Comparison of ENCODE assay signal across 22 mouse cellular contexts in genomic region chr2:114658954-114659353, GRCm38 (mm10). TPM values are rescaled to one million over a fixed set of nuclear protein-coding genes. Genes with fewer than 3 reads are reported as not detected.
DNase-seq lines count a peak whose midpoint lies in the region; ATAC-seq and TF ChIP-seq lines count a peak whose summit lies in the region.
"Had no signal": no experiment of that assay in that cellular context is flagged by ENCODE, and none has a peak within 500 bp of the region (broad histone marks: within the 10 kb centered on the region; RNA-seq: fewer than 3 reads in every experiment).

No protein-coding gene starts in this region.

- H3K9ac ChIP-seq in CH12.LX (ENCODE audit: insufficient read depth, low read depth): no peak overlapping the region
- H3K9ac ChIP-seq in forebrain, embryonic 13.5 days: no peak overlapping the region

- dilution Hi-C loops in CH12.LX (cut with MboI; ENCODE audit: extremely low pct_ligation_motif_present, extremely low pct_unique_long_range_greater_than_20kb, low sequenced_read_pairs): no loop called here

- no peak overlapping the region for H3K4me3 ChIP-seq in CH12.LX (replicated peaks in 1 of 3; ENCODE audit: low read depth in 2 of 3, low read length in 2 of 3, poor library complexity in 1 of 3)
- no peak overlapping the region for H3K4me3 ChIP-seq in forebrain, embryonic 13.5 days

- no peak overlapping the region for H3K27ac ChIP-seq in CH12.LX (ENCODE audit: insufficient read depth, low read depth)
- no peak overlapping the region for H3K27ac ChIP-seq in forebrain, embryonic 13.5 days

- H3K4me1 ChIP-seq in CH12.LX (ENCODE audit: control insufficient read depth in 1 of 2, insufficient read depth in 2 of 2): peaks cover 0 to 11% of the 10 kb centered on the region in 2 experiments; a peak in 2 of 4 replicates
- H3K4me1 ChIP-seq in forebrain, embryonic 13.5 days: peaks cover 3% of the 10 kb centered on the region

- no peaks in the 10 kb centered on the region for H3K27me3 ChIP-seq in CH12.LX (replicated peaks)
- 0 out of 2 replicates have a peak, but pooled peaks cover 3% of the 10 kb centered on the region for H3K27me3 ChIP-seq in forebrain, embryonic 13.5 days
- H3K27me3 ChIP-seq: Patski had no signal

- no peaks in the 10 kb centered on the region for H3K36me3 ChIP-seq in CH12.LX (replicated peaks in 1 of 2; ENCODE audit: control insufficient read depth in 1 of 2, insufficient read depth in 1 of 2, low read length in 1 of 2)
- no peaks in the 10 kb centered on the region for H3K36me3 ChIP-seq in forebrain, embryonic 13.5 days (ENCODE audit: poor library complexity, severe bottlenecking)
- H3K36me3 ChIP-seq: G1E had no signal

- no peak for ATAC-seq in forebrain, embryonic 13.5 days
- ATAC-seq: activated CD4-positive, CD25-positive, alpha-beta regulatory T cell, adult 4 months; CD4-positive, CD25-positive, alpha-beta regulatory T cell, adult 4 months; Patski had no signal

- H3K9me3 ChIP-seq in CH12.LX (replicated peaks; ENCODE audit: low read length): no peaks in the 10 kb centered on the region
- no peaks in the 10 kb centered on the region for H3K9me3 ChIP-seq in forebrain, embryonic 13.5 days (replicated peaks)
- H3K9me3 ChIP-seq: G1E had no signal

- TF ChIP-seq EP300 in CH12.LX (IDR thresholded peaks at IDR 0.05; ENCODE audit: low read length): peak; percentile 77

- in situ Hi-C loops in CH12.LX (cut with MboI; ENCODE audit: low pct_ligation_motif_present, low pct_unique_long_range_greater_than_20kb, low sequenced_read_pairs): no loop called here

- no peak for TF ChIP-seq RAD21 in CH12.LX (IDR thresholded peaks at IDR 0.05; ENCODE audit: low read depth, low read length)

- peak overlapping the region; percentile 13; the same call in 1 of the 2 replicates for H3K4me2 ChIP-seq in CH12.LX (ENCODE audit: insufficient read depth, low read depth, poor library complexity, severe bottlenecking)
- no peak overlapping the region for H3K4me2 ChIP-seq in forebrain, embryonic 13.5 days

- no peak for TF ChIP-seq POLR2A in CH12.LX (IDR thresholded peaks at IDR 0.05; ENCODE audit: low read depth, low read length)

- peak; percentile 71 for DNase-seq in CH12.LX (ENCODE audit: extremely low read depth)
- DNase-seq in Muller cell, postnatal 12 days (ENCODE audit: inconsistent ontology term): peak; percentile 30
- peak; percentile 18 for DNase-seq in induced T-regulatory cell, adult 2 months (ENCODE audit: low read depth)
- no peak for DNase-seq in adrenal gland, postnatal 25 days
- no peak for DNase-seq in adrenal gland, adult 8-10 months
- DNase-seq: adrenal gland, adult 2 months; adrenal gland, postnatal 10 days; adrenal gland, postnatal 14 days; adrenal gland, postnatal 36 days; B cell, adult 2 months; cerebellum, adult 11 months; cerebellum, adult 11-12 months; cerebellum, adult 18-20 months; cerebellum, adult 2 months; cerebellum, adult 8-10 months; cerebellum, adult 9-10 months; cerebellum, adult 9-11 months had no signal

- H3K79me2 ChIP-seq in CH12.LX (replicated peaks; ENCODE audit: control insufficient read depth, extremely low read depth, insufficient read depth, poor library complexity, severe bottlenecking): no peaks in the 10 kb centered on the region

- 86% methylated on average over 2 of the region's 2 CpGs for WGBS in forebrain, embryonic 13.5 days

- no peak for TF ChIP-seq CTCF in CH12.LX (conservative IDR thresholded peaks at IDR 0.05 in 1 of 2, IDR thresholded peaks at IDR 0.05 in 1 of 2; ENCODE audit: low read depth in 2 of 2, low read length in 2 of 2)

TF ChIP-seq in CH12.LX, 34 proteins besides CTCF, POLR2A, EP300 and RAD21:
- TF ChIP-seq E2F4 (IDR thresholded peaks at IDR 0.05; ENCODE audit: insufficient replicate concordance, low read depth, low read length) (no peak), JUND (conservative IDR thresholded peaks at IDR 0.05; ENCODE audit: low read depth, low read length) (peak; percentile 74), NELFE (IDR thresholded peaks at IDR 0.05; ENCODE audit: low read depth, low read length) (no peak), RCOR1 (conservative IDR thresholded peaks at IDR 0.05; ENCODE audit: low read depth, low read length) (no peak), ZMIZ1 (IDR thresholded peaks at IDR 0.05; ENCODE audit: low read depth, low read length) (no peak), IRF4 (IDR thresholded peaks at IDR 0.05; ENCODE audit: low read depth, low read length) (peak; percentile 70), ZNF384 (IDR thresholded peaks at IDR 0.05; ENCODE audit: low read depth, low read length) (no peak), MEF2A (IDR thresholded peaks at IDR 0.05; ENCODE audit: borderline replicate concordance, low read depth, low read length) (peak; percentile 85), TCF12 (IDR thresholded peaks at IDR 0.05; ENCODE audit: low read depth, low read length) (no peak), MAZ (IDR thresholded peaks at IDR 0.05; ENCODE audit: low read depth, low read length) (no peak), CHD1 (IDR thresholded peaks at IDR 0.05; ENCODE audit: low read depth, low read length) (no peak), HCFC1 (IDR thresholded peaks at IDR 0.05; ENCODE audit: low read depth, low read length) (no peak), ZKSCAN1 (IDR thresholded peaks at IDR 0.05; ENCODE audit: borderline replicate concordance, low read depth, low read length) (no peak), GABPA (IDR thresholded peaks at IDR 0.05; ENCODE audit: insufficient replicate concordance, low read depth, low read length) (no peak), USF1 (IDR thresholded peaks at IDR 0.05; ENCODE audit: low read depth, low read length) (no peak), SMC3 (IDR thresholded peaks at IDR 0.05; ENCODE audit: low read depth, low read length) (no peak), ETS1 (conservative IDR thresholded peaks at IDR 0.05; ENCODE audit: low read depth, low read length) (peak; percentile 57; the same call in 1 of the 2 replicates), USF2 (conservative IDR thresholded peaks at IDR 0.05; ENCODE audit: low read depth, low read length) (no peak), ELF1 (IDR thresholded peaks at IDR 0.05; ENCODE audit: low read depth, low read length) (no peak), KAT2A (IDR thresholded peaks at IDR 0.05; ENCODE audit: insufficient replicate concordance, low read length) (no peak), UBTF (IDR thresholded peaks at IDR 0.05; ENCODE audit: low read depth, low read length) (no peak), ZC3H11A (IDR thresholded peaks at IDR 0.05; ENCODE audit: low read depth, low read length) (no peak), TBP (conservative IDR thresholded peaks at IDR 0.05; ENCODE audit: low read depth, low read length) (no peak), CHD2 (IDR thresholded peaks at IDR 0.05; ENCODE audit: low read length) (no peak), PAX5 (IDR thresholded peaks at IDR 0.05; ENCODE audit: low read length) (no peak), NRF1 (IDR thresholded peaks at IDR 0.05; ENCODE audit: low read depth, low read length) (no peak), BHLHE40 (IDR thresholded peaks at IDR 0.05; ENCODE audit: low read depth, low read length) (peak; percentile 79), MXI1 (IDR thresholded peaks at IDR 0.05; ENCODE audit: low read depth, low read length) (no peak), POLR2AphosphoS2 (IDR thresholded peaks at IDR 0.05; ENCODE audit: low read depth, low read length) (no peak), SIN3A (IDR thresholded peaks at IDR 0.05; ENCODE audit: low read length) (no peak), JUN (IDR thresholded peaks at IDR 0.05; ENCODE audit: insufficient read depth, low read depth, low read length) (peak; percentile 56), MAX (IDR thresholded peaks at IDR 0.05; ENCODE audit: low read length) (no peak), MYC (IDR thresholded peaks at IDR 0.05; ENCODE audit: low read depth, low read length) (no peak)

RNA-seq across cellular contexts. Expression of gene Dph6, which starts 4.2 kb away (rescaled TPM):
- total RNA-seq in CH12.LX (2012; rRNA removed) (10.9 and 11.1 TPM in 2 replicates), CH12.LX (2014; rRNA removed) (16.1 and 18.3 TPM in 2 replicates)
- 23.2 and 25.2 TPM in 2 replicates for polyA plus RNA-seq in CH12.LX (2012; ENCODE audit: insufficient read length, low read depth)
- 19.4 and 20.0 TPM in 2 replicates for total RNA-seq in adrenal gland, postnatal 25 days (2021)
- total RNA-seq in adrenal gland, adult 8-10 months (2022): 10 to 100 TPM; 18.2 to 29.0 (median 22.1) TPM
- polyA plus RNA-seq in forebrain, embryonic 13.5 days (2015; fragmentation: Nextera tagmentation; extraction: Ambion mirVana): 21.7 and 22.5 TPM in 2 replicates

Comparison
In these comparisons a context has a peak if more than half of its experiments do, and no peak if none do; other contexts are left out.
1. DNase-seq: peak in CH12.LX (single experiment), Muller cell, postnatal 12 days (single experiment) and induced T-regulatory cell, adult 2 months (single experiment); none in adrenal gland, postnatal 25 days (single experiment) and adrenal gland, adult 8-10 months (single experiment).